Mouse (Mus musculus) olfactory bulb, adult 2 months (tissue): ENCODE results near the gene Aco2.

ENCODE experiments used
- CTCF ChIP-seq: fragments of 200-500 bp; IDR thresholded peaks from 2 replicates; pipeline ENCODE4 v1.5.1; 2012; ENCODE audit warnings: low read depth, mild to moderate bottlenecking, low read length, moderate library complexity; ENCODE audit not compliant: insufficient read depth
- POLR2A ChIP-seq: fragments of 200-500 bp; IDR thresholded peaks from 2 replicates; pipeline ENCODE4 v1.6.1; 2012; ENCODE audit warnings: mild to moderate bottlenecking, low read depth, low read length, moderate library complexity; ENCODE audit not compliant: insufficient read depth

GRCm38 (mm10) chr15:81960171-81961077 lies 88.3 kb downstream of the Aco2 start, which contains the start of gene Pmm1:
- TF ChIP-seq CTCF (peak; percentile 60), POLR2A (peak; percentile 81)
